Mouse (Mus musculus) CH12.LX (cell line): ENCODE measurements at regions not wholly inside any gene's neighbourhood (a gene's known extent, or its start where the extent isn't known, plus 50 kb on each side); places are given as distances from the start of the nearest gene placed in this dataset.

Experiments
- DNase-seq: peaks from one replicate; pipeline ENCODE4 v3.0.0-alpha.2; 2013; ENCODE audit errors: extremely low read depth
- H3K27ac ChIP-seq: 2 replicates; pipeline ENCODE4 v1.5.1; 2012; ENCODE audit warnings: low read depth, mild to moderate bottlenecking, control low read depth, moderate library complexity; ENCODE audit not compliant: insufficient read depth
- H3K27me3 ChIP-seq: replicated peaks from 2 replicates; pipeline ENCODE3; 2012; ENCODE audit warnings: inconsistent platforms
- H3K36me3 ChIP-seq, 2 experiments: replicated peaks in 1 of 2; 2 replicates each; pipeline versions ENCODE3 to v1.6.1; 2012; ENCODE audit warnings: inconsistent platforms in 1 of 2, low read length in 1 of 2, mild to moderate bottlenecking in 1 of 2, mixed read lengths in 1 of 2, moderate library complexity in 1 of 2; ENCODE audit not compliant: control insufficient read depth in 1 of 2, insufficient read depth in 1 of 2
- H3K4me1 ChIP-seq, 2 experiments: 2 replicates each; pipeline ENCODE4 v1.6.1; 2012; ENCODE audit warnings: inconsistent platforms in 1 of 2, moderate library complexity in 1 of 2; ENCODE audit not compliant: insufficient read depth in 2 of 2, control insufficient read depth in 1 of 2
- H3K4me2 ChIP-seq: 2 replicates; pipeline ENCODE4 v1.6.1; 2012; ENCODE audit warnings: low read depth, mild to moderate bottlenecking, control low read depth; ENCODE audit not compliant: poor library complexity, insufficient read depth, severe bottlenecking
- H3K4me3 ChIP-seq, 3 experiments: fragments of 150-350 bp in 1 of 3; sonication (generic) in 1 of 3; replicated peaks in 1 of 3; 2 replicates each; pipeline versions ENCODE3 to v1.5.1; 2011 to 2012; ENCODE audit warnings: low read depth in 2 of 3, low read length in 2 of 3, mild to moderate bottlenecking in 2 of 3, moderate library complexity in 2 of 3, control low read depth in 1 of 3, improper control_type of control experiment in 1 of 3, inconsistent platforms in 1 of 3, mixed read lengths in 1 of 3; ENCODE audit not compliant: poor library complexity in 1 of 3
- H3K79me2 ChIP-seq: replicated peaks from 2 replicates; pipeline ENCODE4 v1.6.1; 2012; ENCODE audit warnings: mild to moderate bottlenecking, moderate library complexity; ENCODE audit not compliant: control insufficient read depth, poor library complexity, insufficient read depth, severe bottlenecking; ENCODE audit errors: extremely low read depth
- H3K9ac ChIP-seq: 2 replicates; pipeline ENCODE4 v1.6.1; 2012; ENCODE audit warnings: low read depth, mild to moderate bottlenecking, control low read depth, moderate library complexity; ENCODE audit not compliant: insufficient read depth
- H3K9me3 ChIP-seq: replicated peaks from 2 replicates; pipeline ENCODE3; 2012; ENCODE audit warnings: low read length, inconsistent platforms, mixed read lengths
- BHLHE40 ChIP-seq: IDR thresholded peaks from 2 replicates; pipeline ENCODE4 v1.6.1; 2011; ENCODE audit warnings: mild to moderate bottlenecking, low read depth, low read length, improper control_type of control experiment
- CHD1 ChIP-seq: IDR thresholded peaks from 2 replicates; pipeline ENCODE4 v1.6.1; 2012; ENCODE audit warnings: low read depth, low read length, improper control_type of control experiment, inconsistent platforms
- CHD2 ChIP-seq: IDR thresholded peaks from 2 replicates; pipeline ENCODE4 v1.6.1; 2011; ENCODE audit warnings: low read length, improper control_type of control experiment
- E2F4 ChIP-seq: IDR thresholded peaks from 2 replicates; pipeline ENCODE4 v1.6.1; 2011; ENCODE audit warnings: low read depth, low read length, improper control_type of control experiment; ENCODE audit not compliant: insufficient replicate concordance
- EP300 ChIP-seq: IDR thresholded peaks from 2 replicates; pipeline ENCODE4 v1.6.1; 2011; ENCODE audit warnings: low read length, improper control_type of control experiment
- GABPA ChIP-seq: IDR thresholded peaks from 2 replicates; pipeline ENCODE4 v1.6.1; 2012; ENCODE audit warnings: low read depth, low read length, improper control_type of control experiment, inconsistent platforms; ENCODE audit not compliant: insufficient replicate concordance
- IRF4 ChIP-seq: IDR thresholded peaks from 2 replicates; pipeline ENCODE4 v1.6.1; 2014; ENCODE audit warnings: low read depth, mild to moderate bottlenecking, inconsistent platforms, low read length, improper control_type of control experiment
- MAFK ChIP-seq: IDR thresholded peaks from 2 replicates; pipeline ENCODE4 v1.6.1; 2011; ENCODE audit warnings: low read length, improper control_type of control experiment; ENCODE audit not compliant: insufficient replicate concordance
- MAX ChIP-seq: IDR thresholded peaks from 2 replicates; pipeline ENCODE4 v1.6.1; 2011; ENCODE audit warnings: low read length, improper control_type of control experiment
- MXI1 ChIP-seq: IDR thresholded peaks from 2 replicates; pipeline ENCODE4 v1.6.1; 2011; ENCODE audit warnings: mild to moderate bottlenecking, low read depth, low read length, improper control_type of control experiment
- MYC ChIP-seq: IDR thresholded peaks from 2 replicates; pipeline ENCODE4 v1.6.1; 2011; ENCODE audit warnings: low read depth, mild to moderate bottlenecking, improper control_type of control experiment, low read length
- NELFE ChIP-seq: IDR thresholded peaks from 2 replicates; pipeline ENCODE4 v1.6.1; 2011; ENCODE audit warnings: low read depth, low read length, improper control_type of control experiment
- NRF1 ChIP-seq: IDR thresholded peaks from 2 replicates; pipeline ENCODE4 v1.6.1; 2014; ENCODE audit warnings: low read depth, mild to moderate bottlenecking, inconsistent platforms, low read length, improper control_type of control experiment, moderate library complexity
- PAX5 ChIP-seq: IDR thresholded peaks from 2 replicates; pipeline ENCODE4 v1.6.1; 2012; ENCODE audit warnings: low read length, inconsistent platforms, mixed read lengths
- POLR2A ChIP-seq: IDR thresholded peaks from 2 replicates; pipeline ENCODE4 v1.6.1; 2011; ENCODE audit warnings: low read depth, mild to moderate bottlenecking, improper control_type of control experiment, low read length
- RAD21 ChIP-seq: IDR thresholded peaks from 2 replicates; pipeline ENCODE4 v1.6.1; 2011; ENCODE audit warnings: low read depth, mild to moderate bottlenecking, low read length, improper control_type of control experiment, moderate library complexity
- RCOR1 ChIP-seq: conservative IDR thresholded peaks from 2 replicates; pipeline ENCODE4 v1.6.1; 2012; ENCODE audit warnings: low read depth, mild to moderate bottlenecking, inconsistent platforms, low read length, improper control_type of control experiment
- SIN3A ChIP-seq: IDR thresholded peaks from 2 replicates; pipeline ENCODE4 v1.6.1; 2012; ENCODE audit warnings: low read length, improper control_type of control experiment, inconsistent platforms
- TBP ChIP-seq: conservative IDR thresholded peaks from 2 replicates; pipeline ENCODE4 v1.6.1; 2011; ENCODE audit warnings: low read depth, low read length, improper control_type of control experiment
- TCF12 ChIP-seq: IDR thresholded peaks from 2 replicates; pipeline ENCODE4 v1.6.1; 2014; ENCODE audit warnings: low read depth, mild to moderate bottlenecking, inconsistent platforms, low read length, improper control_type of control experiment
- USF1 ChIP-seq: IDR thresholded peaks from 2 replicates; pipeline ENCODE4 v1.6.1; 2014; ENCODE audit warnings: low read depth, mild to moderate bottlenecking, inconsistent platforms, low read length, improper control_type of control experiment
- ZC3H11A ChIP-seq: IDR thresholded peaks from 2 replicates; pipeline ENCODE4 v1.6.1; 2012; ENCODE audit warnings: low read depth, mild to moderate bottlenecking, inconsistent platforms, low read length, improper control_type of control experiment
- ZNF384 ChIP-seq: IDR thresholded peaks from 2 replicates; pipeline ENCODE4 v1.6.1; 2012; ENCODE audit warnings: low read depth, low read length, improper control_type of control experiment, inconsistent platforms
- dilution Hi-C: fragments of 300-500 bp; cut with MboI; formaldehyde crosslinking; loops from 2 replicates; pipeline ENCODE4 v1.14.3; 2020; ENCODE audit warnings: low sequenced_read_pairs; ENCODE audit not compliant: extremely low pct_unique_long_range_greater_than_20kb, extremely low pct_ligation_motif_present
- in situ Hi-C: fragments of 300-500 bp; cut with MboI; formaldehyde crosslinking; loops from 3 replicates; pipeline ENCODE4 v1.14.3; 2019; ENCODE audit warnings: low sequenced_read_pairs, low pct_ligation_motif_present, low pct_unique_long_range_greater_than_20kb, mixed read lengths

DNA sequence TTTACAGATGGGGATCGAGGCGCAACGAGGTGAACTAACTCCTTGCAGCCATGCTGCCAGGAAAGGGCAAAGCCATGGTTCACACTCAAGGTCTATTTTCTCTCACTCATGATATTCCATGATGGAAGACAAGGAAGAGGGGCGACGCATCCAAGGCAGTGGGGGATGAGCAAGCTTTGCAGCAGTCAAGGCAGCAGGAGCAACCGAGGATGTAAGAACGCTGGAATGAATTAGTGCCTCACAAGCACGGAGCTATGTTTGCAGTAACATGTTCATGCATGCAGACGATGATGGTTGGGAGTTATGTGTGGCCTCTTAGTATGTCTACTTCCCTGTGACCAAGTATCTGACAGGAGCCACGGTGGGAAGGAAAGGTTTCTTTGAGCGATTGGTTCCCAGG lies 156.8 kb upstream of the Agap1 start:
- Histone ChIP-seq H3K27ac (no peak overlapping the region), H3K79me2 (no peaks in the 10 kb centered on the region), H3K4me1 (no peaks in the 10 kb centered on the region), H3K36me3 (no peaks in the 10 kb centered on the region), H3K27me3 (no peaks in the 10 kb centered on the region), H3K4me3 (no peak overlapping the region), H3K4me2 (no peak overlapping the region), H3K9ac (no peak overlapping the region), H3K9me3 (peaks cover 66% of the 10 kb centered on the region)
- in situ Hi-C loops (no loop called here), dilution Hi-C loops (no loop called here)
- DNase-seq: no peak
- TF ChIP-seq PAX5 (no peak), MXI1 (no peak), MAX (no peak), TCF12 (no peak), BHLHE40 (no peak), TBP (no peak), ZC3H11A (no peak), RAD21 (no peak), USF1 (no peak)

DNA sequence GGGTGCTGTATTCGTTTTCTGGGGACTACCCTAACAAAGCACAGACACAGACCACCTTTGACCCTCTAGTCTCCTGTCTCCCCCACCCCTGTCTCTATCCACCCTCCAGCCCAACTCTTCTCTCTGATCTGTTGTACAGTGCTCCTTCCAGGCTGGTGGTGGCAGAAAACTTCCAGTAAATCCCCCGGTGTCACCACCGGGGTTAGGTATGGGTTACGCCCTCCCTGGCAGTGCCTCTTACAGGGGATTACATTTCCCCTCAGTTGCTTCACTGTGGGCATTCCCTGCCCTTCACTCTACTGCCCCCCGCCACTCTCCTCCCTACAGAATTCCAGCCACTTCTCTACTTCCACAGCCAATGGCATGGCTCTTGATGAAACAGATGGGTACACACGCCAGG lies 153.5 kb upstream of the Agap1 start:
- Histone ChIP-seq H3K9ac (no peak overlapping the region), H3K4me3 (no peak overlapping the region), H3K4me2 (no peak overlapping the region), H3K36me3 (no peaks in the 10 kb centered on the region), H3K27me3 (no peaks in the 10 kb centered on the region), H3K4me1 (no peaks in the 10 kb centered on the region), H3K27ac (no peak overlapping the region), H3K79me2 (no peaks in the 10 kb centered on the region), H3K9me3 (peaks cover 84% of the 10 kb centered on the region)
- in situ Hi-C loops: no loop called here
- TF ChIP-seq BHLHE40: no peak
- no peak for TF ChIP-seq CHD2
- TF ChIP-seq ZC3H11A: no peak
- TF ChIP-seq POLR2A: no peak
- TF ChIP-seq MAFK: no peak
- no peak for TF ChIP-seq GABPA
- TF ChIP-seq RCOR1: no peak
- TF ChIP-seq EP300: no peak
- no peak for TF ChIP-seq NELFE
- TF ChIP-seq ZNF384: no peak
- TF ChIP-seq MYC: no peak
- no peak for TF ChIP-seq IRF4
- no peak for TF ChIP-seq SIN3A
- TF ChIP-seq E2F4: no peak
- TF ChIP-seq NRF1: no peak
- no peak for TF ChIP-seq CHD1
- dilution Hi-C loops: no loop called here
- no peak for DNase-seq
